Mouse (Mus musculus) left cerebral cortex, postnatal 10 days (tissue): ENCODE measurements around the gene Galnt12. TPM values are rescaled to one million over a fixed set of nuclear protein-coding genes. Genes with fewer than 3 reads are reported as not detected.

Experiments
- DNase-seq, 2 experiments: peaks; one replicate each; pipeline ENCODE4 v3.0.0; 2021 to 2022; ENCODE audit warnings: low spot score in 2 of 2, mixed read lengths in 1 of 2; ENCODE audit errors: extremely low spot score in 1 of 2
- intact Hi-C: fragments of 180-260 bp; cut with DNase I; formaldehyde crosslinking; loops from one replicate; pipeline ENCODE4 v1.15.1; 2025
- total RNA-seq, 2 experiments: library from RNA; stranded (reverse); gene quantifications; 2 replicates each; pipeline ENCODE4 v1.2.3; 2021

Galnt12 gene
- total RNA-seq, 2 experiments from 2014 or later = 0.93 to 1.5 TPM

- DNase-seq = no peak
- intact Hi-C loops = no loop called here
Observed at GRCm38 (mm10) chr4:47092387-47093021, 795 bp downstream of the Galnt12 start.

GRCm38 (mm10) chr4:47093161-47093560, 1.5 kb downstream of the Galnt12 start:
- intact Hi-C loops = no loop called here
- no peak for DNase-seq

DNA sequence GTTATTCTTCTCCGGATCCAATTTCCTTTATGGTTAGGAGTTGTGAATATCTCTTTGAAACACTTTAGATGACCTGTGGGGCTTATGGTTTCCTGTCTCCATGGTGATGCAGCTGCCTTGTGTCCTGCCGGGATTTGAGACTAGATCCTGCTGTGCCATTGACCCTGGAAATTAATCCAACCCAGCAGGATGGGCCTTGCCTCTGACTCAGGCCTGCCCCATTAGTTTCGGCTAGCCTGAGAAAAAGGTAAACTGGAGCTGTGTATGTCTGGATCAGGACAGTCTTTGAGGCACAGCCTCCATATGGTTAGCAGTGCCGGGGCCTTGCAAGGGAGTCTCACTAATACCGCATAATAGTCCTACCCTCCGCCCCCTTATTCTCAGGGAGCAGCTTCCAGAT, 1.9 kb downstream of the Galnt12 start:
- intact Hi-C loops = no loop called here

GRCm38 (mm10) chr4:47103561-47103960, 11.9 kb downstream of the Galnt12 start:
- DNase-seq = no peak
- intact Hi-C loops = no loop called here

More for the DNA sequence above, 1.9 kb downstream of the Galnt12 start:
- no peak for DNase-seq

GRCm38 (mm10) chr4:47111885-47112284, 20.2 kb downstream of the Galnt12 start:
- DNase-seq = peak in 1 of 2 experiments; percentile 26
- intact Hi-C loops = no loop called here

GRCm38 (mm10) chr4:47112560-47112959, 20.9 kb downstream of the Galnt12 start:
- intact Hi-C loops = no loop called here
- peak; percentile 32 to 40 for DNase-seq

DNA sequence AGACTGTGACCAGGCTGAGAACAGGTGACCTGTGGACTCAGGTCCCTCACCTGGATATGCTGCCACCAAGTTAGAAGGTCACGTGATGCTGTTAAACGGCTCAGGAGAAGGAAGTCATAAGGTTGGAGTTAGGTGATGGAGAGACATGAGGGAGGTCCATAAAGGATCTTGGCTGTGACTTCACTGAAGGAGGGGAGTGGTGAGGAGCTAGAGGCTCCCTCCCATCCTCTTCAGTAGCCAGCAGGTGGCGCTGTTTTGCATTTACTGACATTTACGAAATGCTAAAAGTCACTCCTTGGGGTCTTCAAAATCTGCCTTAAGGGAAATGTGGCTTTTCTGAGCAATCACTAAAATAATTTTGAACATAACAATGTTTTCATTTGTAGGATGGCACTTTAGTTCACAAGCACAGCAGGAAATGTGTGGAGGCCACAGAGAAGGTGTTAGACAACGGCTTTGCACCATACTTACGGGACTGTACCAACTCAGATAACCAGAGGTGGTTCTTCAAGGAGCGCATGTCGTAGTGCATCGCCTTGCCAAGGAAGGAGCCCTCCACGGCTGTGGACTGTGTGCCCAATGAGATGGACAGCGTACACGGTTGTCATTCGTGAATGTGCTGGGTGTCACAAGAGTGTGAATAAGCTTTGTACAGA, 30.5 kb downstream of the Galnt12 start:
- peak; percentile 42 to 76 for DNase-seq

GRCm38 (mm10) chr4:47124140-47124711, 32.5 kb downstream of the Galnt12 start:
- DNase-seq = peak in 1 of 2 experiments; percentile 43
- intact Hi-C loops = loop anchor here (5.0 to 10.0 kb wide), 2 partner anchors 128 to 231 kb away; partner anchors contain the start of gene Tgfbr1

More for the DNA sequence above, 30.5 kb downstream of the Galnt12 start:
- intact Hi-C loops = loop anchor here (5.0 to 10.0 kb wide), 2 partner anchors 130 to 233 kb away; partner anchors contain the start of gene Tgfbr1

- peak in 1 of 2 experiments; percentile 56 for DNase-seq
- intact Hi-C loops = loop anchor here (5.0 to 10.0 kb wide), 2 partner anchors 226 to 274 kb away; partner anchors contain the start of gene Tgfbr1
Observed at GRCm38 (mm10) chr4:47128515-47128914, 36.8 kb downstream of the Galnt12 start.

GRCm38 (mm10) chr4:47129572-47129971, 37.9 kb downstream of the Galnt12 start:
- intact Hi-C loops = loop anchor here (5.0 to 10.0 kb wide), 2 partner anchors 225 to 273 kb away; partner anchors contain the start of gene Tgfbr1
- no peak for DNase-seq

GRCm38 (mm10) chr4:47130111-47131050, 38.7 kb downstream of the Galnt12 start:
- DNase-seq = no peak
- intact Hi-C loops = no loop called here

- DNase-seq = no peak
- intact Hi-C loops = no loop called here
Observed at GRCm38 (mm10) chr4:47131931-47132330, 40.2 kb downstream of the Galnt12 start.

- no peak for DNase-seq
- intact Hi-C loops = no loop called here
Observed at GRCm38 (mm10) chr4:47132413-47132812, 40.7 kb downstream of the Galnt12 start.

DNA sequence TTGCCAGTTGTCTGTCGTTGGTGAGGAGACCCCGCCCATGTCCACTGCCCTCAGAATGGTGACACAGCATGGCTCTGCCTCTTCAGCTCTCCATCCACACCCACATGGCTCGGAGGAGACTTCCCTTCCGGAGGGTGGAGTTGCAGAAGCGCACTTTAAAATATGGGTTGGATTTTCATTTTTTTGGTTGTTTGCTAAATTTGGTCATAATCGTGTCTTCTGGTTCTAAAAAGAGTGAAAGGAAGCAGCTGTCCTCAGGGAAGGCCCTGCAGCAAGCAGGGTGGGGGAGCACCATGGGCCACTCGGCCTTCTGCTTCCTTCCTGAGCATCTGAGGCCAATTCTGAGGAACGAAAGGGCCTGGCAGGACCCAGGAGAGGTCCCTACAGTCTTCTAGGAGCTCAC, 45.0 kb downstream of the Galnt12 start:
- intact Hi-C loops = no loop called here
- peak in 1 of 2 experiments; percentile 55 for DNase-seq

GRCm38 (mm10) chr4:47137479-47137878, 45.8 kb downstream of the Galnt12 start:
- intact Hi-C loops = no loop called here
- DNase-seq = no peak

GRCm38 (mm10) chr4:47138411-47138810, 46.7 kb downstream of the Galnt12 start:
- DNase-seq = no peak
- intact Hi-C loops = no loop called here

DNA sequence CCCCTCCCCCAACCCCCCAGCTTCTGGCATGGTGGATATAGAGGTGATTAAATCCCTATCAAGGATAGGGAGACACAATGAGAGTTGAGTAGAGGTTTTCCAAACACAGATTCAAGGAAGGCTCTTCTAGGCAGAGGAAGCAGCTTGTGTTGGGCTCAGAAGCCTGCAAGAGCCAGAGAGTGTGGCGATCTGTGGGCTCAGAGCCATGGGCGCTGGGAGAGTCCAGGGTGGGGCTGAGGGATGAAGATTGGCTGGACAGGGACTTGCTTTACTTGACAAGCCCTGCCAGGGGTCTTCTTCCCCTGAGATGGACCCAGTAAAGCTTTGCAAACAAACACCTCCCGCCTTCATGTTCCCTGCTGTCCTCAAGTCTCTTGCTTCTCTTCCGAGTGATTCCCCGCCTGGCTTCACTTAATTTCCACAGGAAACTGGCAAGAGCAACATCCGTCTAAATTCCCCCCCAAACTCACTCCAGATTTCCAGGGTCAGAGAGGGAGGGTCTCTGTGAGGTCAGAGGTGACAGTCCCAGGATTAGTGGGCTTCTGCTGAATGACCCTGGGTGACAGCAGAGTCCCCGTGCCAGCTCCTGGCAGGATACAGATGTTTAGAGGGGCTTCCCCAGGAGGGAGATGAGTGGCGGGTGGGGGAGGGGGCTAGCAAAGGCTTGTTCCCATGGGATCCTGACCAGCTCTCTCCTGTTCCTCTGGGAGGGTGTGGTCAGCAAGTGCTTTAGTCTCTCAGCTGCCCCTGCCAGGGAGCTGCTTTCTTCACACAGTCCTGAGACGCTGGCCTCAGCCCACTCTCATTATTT, 47.5 kb downstream of the Galnt12 start:
- intact Hi-C loops = no loop called here
- peak in 1 of 2 experiments; percentile 60 for DNase-seq

- no peak for DNase-seq
- intact Hi-C loops = no loop called here
Observed at GRCm38 (mm10) chr4:47140301-47140700, 48.6 kb downstream of the Galnt12 start.
